Mouse (Mus musculus) c-Kit-positive CD71-positive TER-119-positive erythroid progenitor cells, embryonic 14.5 days (primary cell): ENCODE results near the gene Plscr2.
"Not testable (repeated sequence)": the region's sequence is repeated elsewhere in the genome, so short reads cannot be mapped to it uniquely, and the experiment has no call there.

Source experiments
- DNase-seq: peaks from one replicate; pipeline ENCODE4 v3.0.0-alpha.2; 2013; ENCODE audit warnings: low spot score

Plscr2 gene

DNA sequence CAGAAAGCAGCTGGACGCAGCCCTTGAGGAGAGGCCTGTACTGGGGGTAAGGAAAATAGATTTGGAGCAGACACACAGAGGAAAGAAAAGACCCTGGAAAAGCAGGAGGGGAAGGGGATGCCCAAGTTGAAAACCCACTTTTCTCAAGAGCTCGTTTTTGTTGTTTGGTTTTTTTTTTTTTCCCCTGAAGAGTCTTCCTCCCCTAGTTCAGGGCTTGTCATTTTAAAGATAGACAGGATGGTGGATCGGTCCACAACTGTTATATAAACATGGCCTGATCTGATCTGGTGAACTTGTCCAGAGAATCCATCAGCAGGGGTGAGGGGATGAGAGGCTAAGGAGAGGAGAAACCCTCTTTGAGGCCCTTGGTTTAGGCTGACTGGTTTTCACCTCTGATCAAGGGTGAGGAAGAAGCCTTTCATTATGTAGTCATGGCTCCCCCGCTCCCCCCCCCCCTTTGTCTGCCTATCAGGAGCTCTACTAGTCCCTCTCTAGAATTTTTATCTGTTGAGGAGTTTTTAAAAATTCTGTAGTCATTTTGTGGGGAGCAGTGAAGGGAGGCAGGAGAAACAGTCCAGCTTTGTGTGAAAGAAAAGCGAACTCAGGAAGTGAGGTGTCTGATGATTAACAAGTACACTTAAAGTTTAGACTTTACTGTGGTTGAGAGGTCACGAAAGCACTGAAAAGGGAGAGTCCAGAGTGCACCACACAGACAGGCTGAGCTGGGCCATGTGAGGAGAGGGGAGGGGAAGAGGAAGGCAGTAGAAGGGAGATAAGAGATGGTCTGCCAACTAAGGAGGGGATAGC lies 1.2 kb upstream of the Plscr2 start:
- no peak for DNase-seq

DNA sequence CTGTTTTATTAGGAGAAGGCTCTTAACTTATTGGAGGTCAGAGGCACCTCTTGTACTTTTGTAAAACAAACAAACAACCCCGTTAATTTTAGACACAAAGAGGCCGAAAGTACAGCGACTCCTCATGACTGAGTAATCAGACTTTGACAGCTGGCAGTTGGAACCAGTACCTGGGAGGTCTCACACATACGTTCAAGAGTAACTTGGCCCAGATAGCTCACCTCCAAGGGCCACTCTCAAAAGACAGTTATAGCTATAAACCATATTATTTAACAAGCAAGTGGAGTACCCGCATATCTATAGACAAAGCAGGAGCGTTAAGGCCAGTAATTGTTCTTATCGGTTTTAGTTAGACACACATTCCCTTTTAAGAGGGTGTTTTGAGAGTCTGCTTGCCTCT lies 958 bp downstream of the Plscr2 start:
- DNase-seq: no peak

GRCm38 (mm10) chr9:92280048-92280447 lies 4.6 kb downstream of the Plscr2 start:
- no peak for DNase-seq

DNA sequence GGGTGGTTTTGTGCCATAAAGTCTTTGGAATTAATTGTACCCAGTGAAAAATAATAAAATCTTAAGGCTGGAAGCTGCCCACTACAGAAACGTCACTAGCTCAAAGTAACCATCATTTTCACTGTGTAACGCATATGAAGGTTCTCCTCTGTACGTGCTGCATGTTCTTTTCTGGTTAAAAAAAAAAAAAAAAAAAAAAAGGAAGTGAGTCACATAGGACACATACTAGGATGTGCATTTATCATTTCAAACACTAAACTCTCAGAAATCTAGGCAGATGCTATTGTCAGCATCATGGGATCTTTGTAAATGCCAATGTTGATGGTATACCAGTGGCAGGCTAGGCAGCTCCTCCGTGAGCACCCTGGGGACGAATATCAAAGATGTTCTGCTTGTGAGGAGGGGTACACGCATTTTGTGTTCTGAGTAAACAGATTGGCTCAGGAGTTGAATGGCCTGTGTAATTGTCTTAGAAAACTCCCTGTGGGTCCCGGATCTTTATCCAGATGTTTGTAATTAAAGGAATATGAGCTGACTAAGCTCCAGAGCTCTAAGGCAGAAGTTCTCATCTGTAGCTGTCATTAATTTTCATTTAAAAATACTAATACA lies 7.3 kb downstream of the Plscr2 start:
- DNase-seq: no peak

GRCm38 (mm10) chr9:92289675-92290074 lies 14.3 kb downstream of the Plscr2 start:
- peak; percentile 19 for DNase-seq

DNA sequence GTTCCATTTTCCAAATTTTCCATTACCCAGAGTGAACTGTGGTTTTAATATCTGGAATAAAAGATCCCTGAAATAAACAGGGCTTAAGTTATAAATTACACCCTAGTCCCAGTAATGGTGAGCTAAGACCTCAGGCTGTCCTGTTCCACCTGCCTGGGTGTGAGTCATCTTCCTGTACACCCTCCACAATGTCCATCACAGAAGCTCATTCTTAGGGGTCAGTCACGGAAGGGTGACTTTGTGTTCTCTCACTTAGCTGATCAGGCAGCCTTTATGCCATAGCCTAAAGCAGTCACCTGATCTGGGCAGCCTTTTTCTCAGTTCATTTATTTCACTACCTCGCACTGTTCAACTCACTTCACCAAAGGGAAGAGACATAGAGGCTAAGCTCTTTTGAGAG lies 16.8 kb downstream of the Plscr2 start:
- no peak for DNase-seq

- DNase-seq: no peak
Measured at GRCm38 (mm10) chr9:92292922-92293321, 17.5 kb downstream of the Plscr2 start.

- no peak for DNase-seq
Measured at GRCm38 (mm10) chr9:92293560-92294548, 18.5 kb downstream of the Plscr2 start.

DNA sequence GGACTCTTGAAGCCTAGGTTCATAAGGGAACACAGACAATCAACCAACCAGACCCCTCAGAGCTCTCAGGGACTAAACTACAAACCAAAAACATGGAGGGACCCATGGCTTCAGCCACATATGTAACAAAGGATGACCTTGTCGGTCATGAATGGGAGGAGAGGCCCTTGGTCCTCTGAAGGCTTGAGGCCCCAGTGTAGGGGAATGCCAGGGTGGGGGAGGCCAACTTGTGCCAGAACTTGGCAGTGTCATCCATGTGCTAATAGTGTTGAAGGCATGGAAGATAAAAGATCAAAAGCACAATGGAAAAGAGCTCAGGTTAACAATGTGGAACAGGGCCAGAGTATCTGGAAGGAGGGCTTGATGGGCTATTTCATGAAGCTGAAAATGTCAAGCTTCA lies 22.9 kb downstream of the Plscr2 start:
- DNase-seq: no peak

- DNase-seq: no peak
Measured at GRCm38 (mm10) chr9:92301213-92301612, 25.8 kb downstream of the Plscr2 start.

- no peak for DNase-seq
Measured at GRCm38 (mm10) chr9:92305075-92305474, 29.7 kb downstream of the Plscr2 start.

- DNase-seq: no peak
Measured at GRCm38 (mm10) chr9:92305620-92306220, 30.3 kb downstream of the Plscr2 start.

DNA sequence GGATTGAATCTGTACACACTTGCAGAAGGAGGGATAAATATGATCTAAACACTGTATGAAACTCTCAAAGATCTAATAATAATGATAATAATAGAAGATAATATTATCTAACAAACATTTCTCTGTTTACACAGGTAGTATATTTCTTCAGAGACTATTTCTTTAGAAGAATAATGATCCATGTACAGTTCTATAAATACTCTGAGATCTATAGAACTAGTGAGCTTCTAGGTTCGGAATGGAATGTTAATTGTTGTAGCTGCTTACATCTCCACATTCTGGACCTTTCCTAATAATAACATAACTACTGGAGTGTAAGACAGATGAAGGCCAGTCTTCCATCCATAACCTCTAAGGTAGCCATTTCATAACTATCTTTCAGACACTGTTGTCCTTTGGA lies 33.7 kb downstream of the Plscr2 start, which contains the start of gene 1700057G04Rik:
TSS of gene 1700057G04Rik (plus strand) at position 301 of the 400 bp plus-strand sequence.
- DNase-seq: no peak

DNA sequence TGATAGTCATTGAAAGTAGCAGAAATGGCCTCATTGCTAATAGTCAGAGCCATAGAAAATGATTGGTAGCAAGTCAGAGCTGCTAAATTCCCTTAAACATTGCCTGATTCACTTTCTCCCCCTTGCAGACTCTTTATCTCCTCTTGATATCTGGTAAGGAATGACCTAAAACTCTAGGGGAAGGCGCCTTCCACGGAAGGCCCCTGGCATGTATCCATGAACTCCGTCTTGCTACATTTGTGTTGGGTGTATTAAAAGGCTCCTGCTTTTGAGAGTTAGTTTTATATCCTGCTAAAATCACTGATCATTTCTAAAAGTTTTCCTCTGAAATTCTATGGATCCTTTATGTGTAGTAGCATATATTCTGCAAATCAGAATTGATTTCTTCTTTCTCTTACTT lies 41.4 kb downstream of the Plscr2 start:
- no peak for DNase-seq

DNA sequence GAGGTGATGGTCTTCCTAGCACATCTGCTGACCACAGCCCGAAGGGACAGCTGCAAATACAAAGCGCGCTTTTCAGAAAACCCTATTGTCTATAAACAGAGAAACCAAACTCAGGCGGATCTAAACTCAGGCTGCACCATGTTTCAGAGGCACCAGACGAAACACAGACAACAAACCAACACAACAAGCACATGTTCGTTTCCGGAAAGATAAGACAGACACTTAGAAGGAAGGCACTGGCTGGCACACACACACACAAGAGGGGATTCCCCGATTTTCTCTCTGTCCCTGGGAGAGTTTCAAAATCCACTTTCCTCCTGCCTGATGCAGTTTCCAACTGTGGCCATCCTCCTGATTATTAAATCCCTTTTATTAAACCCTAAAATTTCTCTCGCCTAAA lies 50.5 kb downstream of the Plscr2 start:
- DNase-seq: not testable (repeated sequence)

GRCm38 (mm10) chr9:92326813-92327212 lies 51.4 kb downstream of the Plscr2 start:
- DNase-seq: no peak

DNA sequence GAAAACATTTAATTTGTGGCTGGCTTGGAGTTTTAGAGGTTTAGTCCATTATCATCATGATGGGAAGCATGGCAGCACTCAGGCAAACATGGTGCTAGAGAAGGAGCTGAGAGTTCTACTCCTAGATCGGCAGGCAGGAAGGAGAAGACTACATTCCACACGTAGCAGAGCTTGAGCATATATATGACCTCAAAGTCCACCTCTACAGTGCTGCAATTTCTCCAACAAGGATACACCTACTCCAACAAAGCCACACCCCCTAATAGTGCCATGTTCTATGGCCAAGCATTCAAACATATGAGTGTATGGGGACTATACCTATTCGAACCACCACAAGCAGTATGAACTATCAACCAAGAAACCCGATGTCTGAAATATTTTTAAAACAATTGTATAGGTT lies 56.0 kb downstream of the Plscr2 start:
- DNase-seq: no peak

GRCm38 (mm10) chr9:92334845-92335244 lies 59.4 kb downstream of the Plscr2 start:
- DNase-seq: no peak

DNA sequence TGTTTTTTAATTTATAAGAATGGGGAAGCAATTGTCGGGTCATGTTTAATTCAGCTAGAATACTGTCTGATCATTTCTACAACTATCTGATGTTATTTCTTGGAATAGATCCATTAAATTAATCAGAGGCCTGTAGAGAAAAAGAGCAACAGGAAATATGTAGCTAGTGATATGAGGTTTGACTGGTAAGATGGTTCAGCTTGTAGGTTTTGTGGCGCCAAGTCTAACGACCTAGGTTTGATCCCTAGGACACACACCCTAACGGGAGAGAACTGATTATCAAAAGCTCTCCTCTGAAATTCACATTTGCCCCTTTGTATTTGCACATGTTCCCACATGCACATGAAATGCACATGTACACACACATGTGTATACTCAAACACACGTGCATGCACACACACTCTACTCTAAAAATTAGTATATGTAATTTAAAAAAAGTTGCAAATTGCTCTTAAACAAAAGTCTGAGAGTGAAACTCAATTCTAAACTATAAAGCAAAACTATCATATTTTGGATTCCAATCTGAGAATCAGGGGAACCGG lies 59.9 kb downstream of the Plscr2 start:
- DNase-seq: no peak

- no peak for DNase-seq
Measured at GRCm38 (mm10) chr9:92337063-92337462, 61.7 kb downstream of the Plscr2 start.

GRCm38 (mm10) chr9:92337661-92338060 lies 62.3 kb downstream of the Plscr2 start:
- DNase-seq: no peak

- no peak for DNase-seq
Measured at GRCm38 (mm10) chr9:92338954-92339353, 63.6 kb downstream of the Plscr2 start.
